Mouse (Mus musculus): ENCODE measurements at regions not wholly inside any gene's neighbourhood (a gene's known extent, or its start where the extent isn't known, plus 50 kb on each side); places are given as distances from the start of the nearest gene placed in this dataset.

- no peak overlapping the region for H3K4me3 ChIP-seq (ENCODE audit: low read depth, low read length)
- DNase-seq (ENCODE audit: low spot score) (no peak), ATAC-seq (replicated peaks; ENCODE audit: insufficient number of reproducible peaks, low FRiP score, low TSS enrichment, low read depth) (no peak)
- no peak overlapping the region for H3K27ac ChIP-seq (replicated peaks; ENCODE audit: low read depth, low read length)
- H3K4me1 ChIP-seq (ENCODE audit: control insufficient read depth, insufficient read depth, low read length), result no peaks in the 10 kb centered on the region
- no peak overlapping the region for H3K4me2 ChIP-seq (ENCODE audit: low read depth, low read length)
- no peak overlapping the region for H3K9ac ChIP-seq (replicated peaks; ENCODE audit: low read length)
- H3K27me3 ChIP-seq (ENCODE audit: control insufficient read depth, insufficient read depth, low read length), result no peaks in the 10 kb centered on the region
- no peaks in the 10 kb centered on the region for H3K9me3 ChIP-seq (replicated peaks; ENCODE audit: control insufficient read depth, low read length)
- WGBS, result 36% methylated on average over 3 of the region's 3 CpGs
- H3K36me3 ChIP-seq (replicated peaks; ENCODE audit: control insufficient read depth, insufficient read depth, low read depth, low read length), result no peaks in the 10 kb centered on the region
Measured at GRCm38 (mm10) chr15:42768396-42768795, 2634.2 kb downstream of the 9330182O14Rik start.

GRCm38 (mm10) chr15:42779903-42780302, 2645.7 kb downstream of the 9330182O14Rik start:
- Histone ChIP-seq H3K27me3 (ENCODE audit: control insufficient read depth, insufficient read depth, low read length) (no peaks in the 10 kb centered on the region), H3K4me2 (ENCODE audit: low read depth, low read length) (no peak overlapping the region), H3K4me1 (ENCODE audit: control insufficient read depth, insufficient read depth, low read length) (no peaks in the 10 kb centered on the region), H3K4me3 (ENCODE audit: low read depth, low read length) (no peak overlapping the region), H3K27ac (replicated peaks; ENCODE audit: low read depth, low read length) (no peak overlapping the region), H3K9me3 (replicated peaks; ENCODE audit: control insufficient read depth, low read length) (no peaks in the 10 kb centered on the region), H3K36me3 (replicated peaks; ENCODE audit: control insufficient read depth, insufficient read depth, low read depth, low read length) (no peaks in the 10 kb centered on the region), H3K9ac (replicated peaks; ENCODE audit: low read length) (no peak overlapping the region)
- DNase-seq (ENCODE audit: low spot score) (no peak), ATAC-seq (replicated peaks; ENCODE audit: insufficient number of reproducible peaks, low FRiP score, low TSS enrichment, low read depth) (no peak)

- Histone ChIP-seq H3K4me1 (ENCODE audit: control insufficient read depth, insufficient read depth, low read length) (no peaks in the 10 kb centered on the region), H3K27me3 (ENCODE audit: control insufficient read depth, insufficient read depth, low read length) (no peaks in the 10 kb centered on the region), H3K9me3 (replicated peaks; ENCODE audit: control insufficient read depth, low read length) (no peaks in the 10 kb centered on the region), H3K27ac (replicated peaks; ENCODE audit: low read depth, low read length) (no peak overlapping the region), H3K36me3 (replicated peaks; ENCODE audit: control insufficient read depth, insufficient read depth, low read depth, low read length) (no peaks in the 10 kb centered on the region), H3K9ac (replicated peaks; ENCODE audit: low read length) (no peak overlapping the region), H3K4me3 (ENCODE audit: low read depth, low read length) (no peak overlapping the region), H3K4me2 (ENCODE audit: low read depth, low read length) (no peak overlapping the region)
- ATAC-seq (replicated peaks; ENCODE audit: insufficient number of reproducible peaks, low FRiP score, low TSS enrichment, low read depth), result no peak
- DNase-seq (ENCODE audit: low spot score), result no peak
- 89% methylated on average over 1 of the region's 1 CpGs for WGBS
Measured at GRCm38 (mm10) chr15:42801217-42801616, 2667.1 kb downstream of the 9330182O14Rik start.

DNA sequence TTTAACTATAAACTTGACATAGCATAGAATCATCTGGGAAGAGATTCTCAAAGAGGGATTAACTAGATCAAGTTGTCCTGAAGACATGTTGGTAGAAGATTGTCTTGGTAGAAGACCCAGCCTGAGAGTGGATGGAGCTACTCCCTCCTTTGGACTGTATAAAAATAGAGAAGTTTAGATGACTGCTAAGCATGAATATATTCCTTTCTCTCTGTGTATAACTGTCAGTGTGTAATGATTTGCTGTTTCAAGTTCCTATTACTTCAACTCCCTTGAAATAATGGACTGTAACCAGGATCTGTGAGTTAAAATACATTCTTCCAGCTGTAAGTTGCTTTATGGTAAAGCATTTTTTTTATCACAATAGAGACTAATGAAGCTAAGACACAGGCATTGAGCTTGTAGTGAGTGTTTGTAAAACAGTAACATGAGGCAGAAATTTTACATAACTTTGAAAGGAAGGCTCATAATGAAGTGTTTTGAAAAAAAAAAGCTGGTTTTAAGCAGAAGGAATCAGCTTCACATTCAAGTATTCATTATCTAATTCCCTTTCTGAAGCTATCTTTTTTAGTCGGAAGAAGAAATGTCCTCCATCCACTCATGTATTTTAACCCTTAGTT, 2676.8 kb downstream of the 9330182O14Rik start:
- 90% methylated on average over 1 of the region's 1 CpGs for WGBS
- Histone ChIP-seq H3K4me1 (ENCODE audit: control insufficient read depth, insufficient read depth, low read length) (no peaks in the 10 kb centered on the region), H3K36me3 (replicated peaks; ENCODE audit: control insufficient read depth, insufficient read depth, low read depth, low read length) (no peaks in the 10 kb centered on the region), H3K9me3 (replicated peaks; ENCODE audit: control insufficient read depth, low read length) (no peaks in the 10 kb centered on the region), H3K4me2 (ENCODE audit: low read depth, low read length) (no peak overlapping the region), H3K4me3 (ENCODE audit: low read depth, low read length) (no peak overlapping the region), H3K9ac (replicated peaks; ENCODE audit: low read length) (no peak overlapping the region), H3K27ac (replicated peaks; ENCODE audit: low read depth, low read length) (no peak overlapping the region), H3K27me3 (ENCODE audit: control insufficient read depth, insufficient read depth, low read length) (no peaks in the 10 kb centered on the region)
- ATAC-seq (replicated peaks; ENCODE audit: insufficient number of reproducible peaks, low FRiP score, low TSS enrichment, low read depth) (no peak), DNase-seq (ENCODE audit: low spot score) (no peak)

GRCm38 (mm10) chr15:42815026-42815724, 2681.0 kb downstream of the 9330182O14Rik start:
- Histone ChIP-seq H3K27ac (replicated peaks; ENCODE audit: low read depth, low read length) (no peak overlapping the region), H3K36me3 (replicated peaks; ENCODE audit: control insufficient read depth, insufficient read depth, low read depth, low read length) (no peaks in the 10 kb centered on the region), H3K4me3 (ENCODE audit: low read depth, low read length) (no peak overlapping the region), H3K27me3 (ENCODE audit: control insufficient read depth, insufficient read depth, low read length) (no peaks in the 10 kb centered on the region), H3K4me1 (ENCODE audit: control insufficient read depth, insufficient read depth, low read length) (no peaks in the 10 kb centered on the region), H3K9me3 (replicated peaks; ENCODE audit: control insufficient read depth, low read length) (no peaks in the 10 kb centered on the region), H3K9ac (replicated peaks; ENCODE audit: low read length) (no peak overlapping the region), H3K4me2 (ENCODE audit: low read depth, low read length) (no peak overlapping the region)
- DNase-seq (ENCODE audit: low spot score) (no peak), ATAC-seq (replicated peaks; ENCODE audit: insufficient number of reproducible peaks, low FRiP score, low TSS enrichment, low read depth) (no peak)
- 81% methylated on average over 4 of the region's 4 CpGs for WGBS

DNA sequence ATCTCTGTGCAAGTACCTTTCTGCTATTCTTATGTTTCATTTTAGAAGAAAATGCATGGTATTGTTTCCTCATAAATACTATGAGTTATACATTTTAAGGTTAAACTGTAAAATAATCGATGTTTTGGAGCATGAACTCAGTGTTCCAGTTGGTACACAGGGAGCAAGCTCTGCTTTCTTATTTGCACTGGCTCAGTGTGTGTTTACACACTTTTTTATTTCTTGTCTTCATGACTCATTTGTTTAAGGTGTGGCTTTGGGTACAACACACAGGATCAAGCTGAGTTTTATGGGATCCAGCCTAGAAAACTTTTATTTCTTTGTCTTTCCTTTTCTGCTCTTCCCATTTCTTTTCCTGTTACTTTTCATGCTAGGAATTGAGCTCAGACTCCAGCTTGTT, 2704.7 kb downstream of the 9330182O14Rik start:
- H3K27me3 ChIP-seq (ENCODE audit: control insufficient read depth, insufficient read depth, low read length), result no peaks in the 10 kb centered on the region
- H3K36me3 ChIP-seq (replicated peaks; ENCODE audit: control insufficient read depth, insufficient read depth, low read depth, low read length), result no peaks in the 10 kb centered on the region
- H3K4me3 ChIP-seq (ENCODE audit: low read depth, low read length), result no peak overlapping the region
- H3K9ac ChIP-seq (replicated peaks; ENCODE audit: low read length), result no peak overlapping the region
- DNase-seq (ENCODE audit: low spot score) (no peak), ATAC-seq (replicated peaks; ENCODE audit: insufficient number of reproducible peaks, low FRiP score, low TSS enrichment, low read depth) (no peak)
- whole genome bisulfite sequencing, result 89% methylated on average over 1 of the region's 1 CpGs
- H3K4me1 ChIP-seq (ENCODE audit: control insufficient read depth, insufficient read depth, low read length), result no peaks in the 10 kb centered on the region
- H3K9me3 ChIP-seq (replicated peaks; ENCODE audit: control insufficient read depth, low read length), result no peaks in the 10 kb centered on the region
- H3K27ac ChIP-seq (replicated peaks; ENCODE audit: low read depth, low read length), result no peak overlapping the region
- H3K4me2 ChIP-seq (ENCODE audit: low read depth, low read length), result no peak overlapping the region

DNA sequence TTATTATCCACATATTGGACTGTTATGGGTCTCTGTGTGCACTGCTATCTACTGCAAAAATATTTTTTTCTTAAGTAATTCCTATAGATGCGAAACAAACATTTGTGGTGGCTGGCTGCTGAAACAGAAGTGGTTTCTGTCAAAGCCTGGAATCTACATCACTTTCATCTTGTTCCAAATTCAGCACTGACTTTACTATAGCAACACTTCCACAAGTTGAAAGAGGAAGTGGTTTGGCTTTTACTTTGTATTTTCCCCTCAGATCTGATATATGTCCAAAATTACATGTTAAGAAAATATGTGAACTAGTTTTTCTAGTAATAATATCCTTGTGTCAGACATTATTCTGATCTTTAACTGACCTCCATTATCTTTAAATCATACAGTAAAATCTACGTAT, 2715.8 kb downstream of the 9330182O14Rik start:
- Histone ChIP-seq H3K4me1 (ENCODE audit: control insufficient read depth, insufficient read depth, low read length) (no peaks in the 10 kb centered on the region), H3K27me3 (ENCODE audit: control insufficient read depth, insufficient read depth, low read length) (no peaks in the 10 kb centered on the region), H3K36me3 (replicated peaks; ENCODE audit: control insufficient read depth, insufficient read depth, low read depth, low read length) (no peaks in the 10 kb centered on the region), H3K4me3 (ENCODE audit: low read depth, low read length) (no peak overlapping the region), H3K27ac (replicated peaks; ENCODE audit: low read depth, low read length) (no peak overlapping the region), H3K9me3 (replicated peaks; ENCODE audit: control insufficient read depth, low read length) (no peaks in the 10 kb centered on the region), H3K4me2 (ENCODE audit: low read depth, low read length) (no peak overlapping the region), H3K9ac (replicated peaks; ENCODE audit: low read length) (no peak overlapping the region)
- DNase-seq (ENCODE audit: low spot score) (no peak), ATAC-seq (replicated peaks; ENCODE audit: insufficient number of reproducible peaks, low FRiP score, low TSS enrichment, low read depth) (no peak)
- WGBS, result 81% methylated on average over 2 of the region's 2 CpGs

DNA sequence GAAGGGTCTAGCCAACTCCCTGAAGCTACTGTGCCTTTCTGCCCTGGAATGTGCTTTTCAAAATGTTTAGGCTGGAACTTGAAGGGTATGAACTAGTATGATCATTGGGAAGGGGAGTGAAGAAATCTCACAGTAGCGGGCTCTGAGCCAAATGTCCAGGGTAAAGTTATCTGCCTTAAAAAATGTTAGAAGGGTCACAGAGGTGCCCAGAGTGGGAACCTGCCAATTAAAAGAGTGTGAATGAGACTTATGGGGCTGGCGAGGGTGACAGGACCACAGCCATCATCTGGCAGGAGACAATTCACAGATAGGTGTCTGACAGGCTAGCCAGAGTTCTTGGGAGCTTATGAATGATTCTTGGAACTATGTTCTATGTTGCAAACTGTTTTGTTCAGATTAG, 2738.3 kb downstream of the 9330182O14Rik start:
- H3K4me1 ChIP-seq (ENCODE audit: control insufficient read depth, insufficient read depth, low read length), result no peaks in the 10 kb centered on the region
- H3K9ac ChIP-seq (replicated peaks; ENCODE audit: low read length), result no peak overlapping the region
- DNase-seq (ENCODE audit: low spot score), result no peak
- H3K9me3 ChIP-seq (replicated peaks; ENCODE audit: control insufficient read depth, low read length), result no peaks in the 10 kb centered on the region
- ATAC-seq (replicated peaks; ENCODE audit: insufficient number of reproducible peaks, low FRiP score, low TSS enrichment, low read depth), result no peak
- H3K4me2 ChIP-seq (ENCODE audit: low read depth, low read length), result no peak overlapping the region
- H3K27me3 ChIP-seq (ENCODE audit: control insufficient read depth, insufficient read depth, low read length), result no peaks in the 10 kb centered on the region
- H3K27ac ChIP-seq (replicated peaks; ENCODE audit: low read depth, low read length), result no peak overlapping the region
- no peaks in the 10 kb centered on the region for H3K36me3 ChIP-seq (replicated peaks; ENCODE audit: control insufficient read depth, insufficient read depth, low read depth, low read length)
- H3K4me3 ChIP-seq (ENCODE audit: low read depth, low read length), result no peak overlapping the region
- WGBS, result 75% methylated on average over 2 of the region's 2 CpGs
